Mouse (Mus musculus) frontal cortex, postnatal 14 days (tissue): Measurements from ENCODE around the gene Them7.

ENCODE experiments used
- DNase-seq, 2 experiments: peaks; one replicate each; pipeline ENCODE4 v3.0.0; 2022; ENCODE audit warnings: low spot score in 2 of 2

The Them7 gene

GRCm38 (mm10) chr2:105375705-105376104 lies 151.6 kb downstream of the Them7 start:
- DNase-seq = no peak

DNA sequence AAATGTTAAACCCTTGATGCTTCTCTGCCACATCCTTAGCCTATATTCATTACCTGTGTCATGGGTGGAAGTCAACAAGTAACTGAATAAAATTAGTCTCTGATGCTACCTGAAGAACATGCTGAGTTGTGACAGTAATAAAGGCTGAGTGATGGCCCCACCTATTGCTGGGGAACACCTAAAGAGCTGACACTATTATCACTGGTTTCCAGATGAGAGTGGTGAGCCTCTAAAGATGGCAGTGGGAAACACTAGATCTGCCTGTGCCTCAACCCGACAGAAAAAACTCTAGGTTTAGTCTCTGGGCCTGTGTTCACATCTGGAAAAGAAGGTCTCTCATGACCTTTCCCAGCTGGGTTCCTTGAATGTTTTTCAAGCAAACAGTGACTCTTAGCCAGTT lies 155.6 kb downstream of the Them7 start:
- DNase-seq = no peak

GRCm38 (mm10) chr2:105380757-105381319 lies 156.7 kb downstream of the Them7 start:
- no peak for DNase-seq

GRCm38 (mm10) chr2:105383063-105383462 lies 158.9 kb downstream of the Them7 start:
- no peak for DNase-seq

- no peak for DNase-seq
These were observed 160.9 kb downstream of the Them7 start for GRCm38 (mm10) chr2:105384998-105385397.

- no peak for DNase-seq
These were observed 162.3 kb downstream of the Them7 start for GRCm38 (mm10) chr2:105386418-105386817.

- no peak for DNase-seq
These were observed 165.1 kb downstream of the Them7 start for GRCm38 (mm10) chr2:105389007-105389890.

- DNase-seq = no peak
These were observed 166.7 kb downstream of the Them7 start for GRCm38 (mm10) chr2:105390653-105391413.

DNA sequence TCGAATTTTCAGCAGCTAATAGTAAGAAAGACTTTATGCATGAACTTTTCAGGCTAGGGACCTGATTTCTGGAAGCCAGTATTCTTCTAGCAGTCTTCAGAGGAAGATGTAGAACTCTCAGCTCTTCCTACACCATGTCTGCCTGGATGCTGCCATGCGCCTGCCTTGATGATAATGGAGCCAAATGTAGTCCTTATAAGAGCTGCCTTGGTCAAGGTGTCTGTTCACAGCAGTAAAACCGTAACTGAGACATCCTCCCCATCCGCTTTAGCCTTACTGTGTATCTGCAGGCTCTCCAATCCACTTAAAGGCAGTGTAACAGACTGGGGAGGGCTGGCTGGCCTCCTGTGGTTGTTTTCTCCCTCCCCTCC lies 167.3 kb downstream of the Them7 start:
- no peak for DNase-seq

DNA sequence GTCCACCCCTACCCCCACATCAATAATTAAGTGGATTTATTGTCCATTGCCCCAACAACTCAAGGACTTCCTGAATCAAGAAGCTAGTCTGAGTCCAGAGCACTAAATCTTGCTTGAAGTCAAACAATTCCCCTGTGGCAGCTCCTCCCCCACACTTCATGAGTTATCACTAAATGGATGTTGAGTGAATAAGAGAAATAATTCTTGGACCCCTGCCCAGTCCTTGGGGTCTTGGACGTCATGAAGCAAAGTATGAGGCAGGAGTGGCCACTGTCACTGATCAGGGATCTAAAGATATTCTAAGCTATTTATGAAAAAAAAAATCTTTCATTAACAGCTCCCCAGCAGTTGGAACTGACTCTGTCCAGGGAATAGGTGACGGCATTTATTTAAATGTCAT lies 168.4 kb downstream of the Them7 start:
- DNase-seq = no peak

DNA sequence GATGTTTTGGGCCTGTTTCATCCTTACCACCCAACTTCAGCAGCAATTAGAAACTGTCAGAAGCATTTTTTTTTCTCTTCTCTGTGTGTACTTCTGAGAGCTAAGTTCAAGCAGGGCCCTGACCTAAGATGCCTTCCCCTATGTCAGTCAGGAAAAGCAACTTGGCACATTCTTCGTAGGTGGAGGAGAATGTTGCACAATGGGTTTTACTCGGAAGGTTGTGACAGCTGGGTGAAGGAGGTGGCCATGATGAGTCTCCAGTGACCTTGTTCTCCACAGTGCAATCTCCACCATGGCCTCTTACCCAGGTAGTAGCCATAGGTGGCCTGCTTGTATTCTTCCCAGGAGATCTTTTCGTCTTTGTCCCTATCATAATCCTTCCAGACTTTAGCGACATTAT lies 170.3 kb downstream of the Them7 start:
- no peak for DNase-seq

- no peak for DNase-seq
These were observed 171.9 kb downstream of the Them7 start for GRCm38 (mm10) chr2:105396066-105396465.

DNA sequence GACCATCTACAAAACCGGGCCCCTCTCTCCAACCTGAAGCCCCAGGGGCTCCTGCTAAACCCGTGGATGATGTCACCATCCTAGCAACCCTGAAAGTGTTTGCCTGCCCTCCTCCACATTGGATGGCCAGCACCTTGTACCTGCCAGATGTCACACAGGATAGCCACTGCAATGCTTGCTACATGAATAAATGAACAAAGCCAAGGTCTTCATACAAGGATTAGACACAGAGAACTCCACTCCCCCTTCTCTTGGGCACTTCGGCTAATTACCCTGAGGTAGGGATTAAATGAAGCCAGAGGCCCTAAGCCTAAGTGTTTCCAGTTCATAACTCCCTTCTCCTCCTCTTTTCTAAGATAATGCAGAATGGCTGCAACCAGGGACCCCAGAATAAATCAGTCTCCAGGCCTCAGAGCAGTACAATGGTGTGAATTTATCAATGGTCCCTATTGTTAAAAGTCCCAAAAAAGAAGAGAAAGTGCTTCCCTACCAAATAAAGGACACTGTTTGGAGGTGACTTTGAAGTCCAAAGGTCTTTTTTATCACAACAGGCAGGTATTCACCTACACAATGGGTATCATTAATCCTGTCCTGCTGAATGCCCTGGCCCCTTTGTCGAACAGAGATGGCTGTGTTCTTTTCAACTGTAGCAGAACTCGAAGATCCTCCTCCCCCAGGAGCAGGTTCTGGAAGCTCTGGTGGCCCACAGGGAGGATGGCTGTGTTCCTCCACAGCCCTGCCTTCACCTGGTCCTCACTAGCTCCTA lies 173.5 kb downstream of the Them7 start:
- no peak for DNase-seq

DNA sequence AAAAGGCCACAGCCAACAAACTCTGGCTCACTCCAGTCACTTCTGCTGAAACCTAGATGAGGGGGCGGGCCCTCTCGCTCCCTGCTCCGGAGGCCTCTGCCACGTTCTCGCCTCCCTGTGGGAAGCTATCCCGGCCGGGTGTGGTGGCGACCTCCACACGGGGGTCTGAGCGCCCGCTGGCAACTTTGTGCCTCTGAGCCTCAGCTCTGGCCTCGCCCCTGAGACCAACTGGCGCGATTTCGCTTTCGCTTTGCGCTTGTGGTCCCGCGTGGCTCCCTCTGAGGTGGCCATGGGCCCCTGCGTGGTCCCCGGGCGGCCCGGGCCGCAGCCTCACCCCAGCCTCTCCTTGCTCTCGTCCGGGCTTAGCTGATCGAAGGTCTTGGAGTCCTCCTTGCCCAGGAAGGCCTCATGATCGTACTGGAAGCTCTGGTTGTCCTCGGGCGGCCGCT lies 174.5 kb downstream of the Them7 start:
- peak in 1 of 2 experiments; percentile 19 for DNase-seq

- peak; percentile 16 to 32 for DNase-seq
These were observed 175.2 kb downstream of the Them7 start, which contains the start of gene Rcn1 for GRCm38 (mm10) chr2:105399085-105399891. Rcn1 (minus strand) TSS chr2:105399319.

DNA sequence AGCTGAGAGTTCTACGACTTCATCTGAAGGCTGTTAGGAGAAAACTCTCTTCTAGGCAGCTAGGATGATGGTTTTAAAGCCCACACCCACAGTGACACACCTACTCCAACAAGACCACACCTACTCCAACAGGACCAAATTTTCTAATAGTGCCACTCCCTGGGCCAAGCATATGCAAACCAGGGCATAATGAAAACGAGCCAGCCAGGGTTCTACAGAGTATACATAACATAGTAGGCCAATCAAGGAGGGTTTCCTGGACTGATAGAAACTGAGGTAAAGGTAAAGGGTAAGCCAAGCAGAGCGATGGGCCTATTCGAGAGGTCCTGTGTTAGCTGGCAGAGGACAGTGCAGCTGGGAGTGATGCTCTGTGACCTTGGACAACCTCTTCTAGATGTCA lies 176.4 kb downstream of the Them7 start:
- DNase-seq = no peak

GRCm38 (mm10) chr2:105402180-105402579 lies 178.1 kb downstream of the Them7 start:
- DNase-seq = no peak

GRCm38 (mm10) chr2:105408511-105408910 lies 184.4 kb downstream of the Them7 start:
- DNase-seq = no peak

DNA sequence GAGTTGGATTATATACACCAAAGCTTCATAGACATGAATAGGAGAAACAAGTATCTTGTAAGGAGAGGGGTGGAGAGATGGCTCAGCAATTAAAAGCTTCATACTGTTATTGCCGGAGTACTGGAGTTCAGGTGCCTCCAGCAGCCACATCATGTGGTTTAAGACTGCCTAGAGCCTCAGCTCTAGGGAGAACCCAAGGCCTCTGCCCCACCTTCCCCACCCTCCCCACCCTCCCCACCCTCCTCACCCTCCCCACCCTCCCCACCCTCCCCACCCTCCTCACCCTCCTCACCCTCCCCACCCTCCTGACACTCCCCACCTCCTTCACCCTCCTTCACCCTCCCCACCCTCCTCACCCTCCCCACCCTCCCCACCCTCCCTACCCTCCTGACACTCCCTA lies 185.1 kb downstream of the Them7 start:
- no peak for DNase-seq

- no peak for DNase-seq
These were observed 190.2 kb downstream of the Them7 start for GRCm38 (mm10) chr2:105414309-105414708.
